Mouse (Mus musculus) right cerebral cortex, adult 2 months (tissue): Measurements from ENCODE around the gene Rgs19.

Experiments
- DNase-seq, 2 experiments: peaks; one replicate each; pipeline ENCODE4 v3.0.0; 2021 to 2022; ENCODE audit warnings: low spot score in 2 of 2

Gene Rgs19

GRCm38 (mm10) chr2:181693339-181694280 is at the start of gene Rgs19:
Rgs19 (minus strand) TSS chr2:181693977.
- DNase-seq = peak; percentile 79 to 82

GRCm38 (mm10) chr2:181730051-181730450 is 36.3 kb upstream of the Rgs19 start:
- DNase-seq = no peak

GRCm38 (mm10) chr2:181727659-181728262 is 34.0 kb upstream of the Rgs19 start:
- DNase-seq = no peak

- DNase-seq = peak; percentile 43 to 48
These were observed 28.4 kb upstream of the Rgs19 start for GRCm38 (mm10) chr2:181722213-181722612.

- no peak for DNase-seq
These were observed 27.4 kb upstream of the Rgs19 start for GRCm38 (mm10) chr2:181721200-181721599.

GRCm38 (mm10) chr2:181720061-181720460 is 26.3 kb upstream of the Rgs19 start:
- DNase-seq = no peak

- no peak for DNase-seq
These were observed 23.2 kb upstream of the Rgs19 start for GRCm38 (mm10) chr2:181716991-181717390.

- DNase-seq = no peak
These were observed 21.6 kb upstream of the Rgs19 start for GRCm38 (mm10) chr2:181715382-181715781.

GRCm38 (mm10) chr2:181714903-181715326 is 21.1 kb upstream of the Rgs19 start, which contains the start of gene Oprl1:
Oprl1 (plus strand) TSS chr2:181715016.
- DNase-seq = peak; percentile 74 to 82

- DNase-seq = peak; percentile 69 to 73
These were observed 20.0 kb upstream of the Rgs19 start for GRCm38 (mm10) chr2:181713749-181714148.

- DNase-seq = no peak
These were observed 12.9 kb upstream of the Rgs19 start for GRCm38 (mm10) chr2:181706668-181707067.

GRCm38 (mm10) chr2:181698241-181698640 is 4.5 kb upstream of the Rgs19 start, which contains the start of gene Lkaaear1:
Lkaaear1 (minus strand) TSS chr2:181698442.
- no peak for DNase-seq

- no peak for DNase-seq
These were observed 3.1 kb upstream of the Rgs19 start for GRCm38 (mm10) chr2:181696801-181697420.

- DNase-seq = no peak
These were observed 2.0 kb upstream of the Rgs19 start for GRCm38 (mm10) chr2:181695776-181696175.

GRCm38 (mm10) chr2:181694581-181694980 is 804 bp upstream of the Rgs19 start:
- no peak for DNase-seq

- no peak for DNase-seq
These were observed 1.5 kb downstream of the Rgs19 start for GRCm38 (mm10) chr2:181692304-181692703.

- DNase-seq = no peak
These were observed 2.2 kb downstream of the Rgs19 start for GRCm38 (mm10) chr2:181691571-181691970.

- no peak for DNase-seq
These were observed 2.7 kb downstream of the Rgs19 start for GRCm38 (mm10) chr2:181691083-181691482.

- no peak for DNase-seq
These were observed 4.2 kb downstream of the Rgs19 start for GRCm38 (mm10) chr2:181689466-181690160.

- no peak for DNase-seq
These were observed 6.2 kb downstream of the Rgs19 start for GRCm38 (mm10) chr2:181687586-181687985.

- DNase-seq = no peak
These were observed 8.1 kb downstream of the Rgs19 start for GRCm38 (mm10) chr2:181685686-181686085.

GRCm38 (mm10) chr2:181684713-181685112 is 9.1 kb downstream of the Rgs19 start:
- no peak for DNase-seq
